Comparison of ENCODE assay signal across 7 mouse cellular contexts in genomic region chr4:134388397-134388796, GRCm38 (mm10). TPM values are rescaled to one million over a fixed set of nuclear protein-coding genes. Genes with fewer than 3 reads are reported as not detected.
DNase-seq lines count a peak whose midpoint lies in the region; ATAC-seq and TF ChIP-seq lines count a peak whose summit lies in the region.

No protein-coding gene starts in this region.

- peak in 1 of 2 experiments; percentile 62 for DNase-seq in layer of hippocampus, adult 2 months (ENCODE audit: low spot score in 2 of 2)
- DNase-seq in layer of hippocampus, adult 9-11 months: no peak
- DNase-seq in adrenal gland, adult 2 months: peak; percentile 75
- peak; percentile 76 for DNase-seq in embryo, embryonic 9.5 days (ENCODE audit: extremely low spot score)
- peak; percentile 41 for DNase-seq in liver, embryonic 13.5 days

- no peaks in the 10 kb centered on the region for H3K36me3 ChIP-seq in E14TG2a.4 (ENCODE audit: insufficient read depth, low read length)
- H3K36me3 ChIP-seq in liver, embryonic 13.5 days: no peaks in the 10 kb centered on the region
- H3K36me3 ChIP-seq in small intestine, adult 2 months (ENCODE audit: control insufficient read depth, insufficient read depth, low read length): no peaks in the 10 kb centered on the region

- H3K9me3 ChIP-seq in E14TG2a.4 (ENCODE audit: low read length): peaks cover 4% of the 10 kb centered on the region; the same call in 1 of the 2 replicates
- peaks cover 13% of the 10 kb centered on the region for H3K9me3 ChIP-seq in liver, embryonic 13.5 days (replicated peaks)

- peaks cover 24% of the 10 kb centered on the region for H3K4me1 ChIP-seq in E14TG2a.4 (replicated peaks; ENCODE audit: low read depth, low read length)
- H3K4me1 ChIP-seq in liver, embryonic 13.5 days (replicated peaks): no peaks in the 10 kb centered on the region
- 0 out of 2 replicates have a peak, but pooled peaks cover 2% of the 10 kb centered on the region for H3K4me1 ChIP-seq in small intestine, adult 2 months (ENCODE audit: control insufficient read depth, insufficient read depth, insufficient read length, low read length)

- TF ChIP-seq CTCF in layer of hippocampus, adult 2 months (conservative IDR thresholded peaks at IDR 0.05): peak; percentile 88
- peak; percentile 67 for TF ChIP-seq CTCF in E14TG2a.4 (conservative IDR thresholded peaks at IDR 0.05; ENCODE audit: low read length)
- TF ChIP-seq CTCF in small intestine, adult 2 months (IDR thresholded peaks at IDR 0.05; ENCODE audit: extremely low read depth, insufficient read length, insufficient replicate concordance, low read depth, low read length): peak; percentile 82; the same call in 1 of the 2 replicates

- WGBS in liver, embryonic 13.5 days (ENCODE audit: insufficient replicate concordance): 11% methylated on average over 5 of the region's 5 CpGs
- WGBS in small intestine, adult 2 months: 10% methylated on average over 5 of the region's 5 CpGs

- no peak overlapping the region for H3K4me3 ChIP-seq in layer of hippocampus, adult 2 months
- H3K4me3 ChIP-seq in E14TG2a.4 (replicated peaks; ENCODE audit: low read length): no peak overlapping the region
- no peak overlapping the region for H3K4me3 ChIP-seq in liver, embryonic 13.5 days (replicated peaks)
- H3K4me3 ChIP-seq in small intestine, adult 2 months (ENCODE audit: low read depth, low read length): no peak overlapping the region

- no peak overlapping the region for H3K4me2 ChIP-seq in liver, embryonic 13.5 days

- no peak overlapping the region for H3K27ac ChIP-seq in layer of hippocampus, adult 2 months
- no peak overlapping the region for H3K27ac ChIP-seq in liver, embryonic 13.5 days
- H3K27ac ChIP-seq in small intestine, adult 2 months (ENCODE audit: insufficient read depth, low read depth, low read length): no peak overlapping the region

- no peak for ATAC-seq in liver, embryonic 13.5 days (ENCODE audit: low read depth)

- TF ChIP-seq POLR2A in small intestine, adult 2 months (IDR thresholded peaks at IDR 0.05; ENCODE audit: low read depth, low read length): no peak

- H3K9ac ChIP-seq in liver, embryonic 13.5 days: no peak overlapping the region

- H3K27me3 ChIP-seq in E14TG2a.4 (ENCODE audit: insufficient read depth, low read length): no peaks in the 10 kb centered on the region
- H3K27me3 ChIP-seq in liver, embryonic 13.5 days: no peaks in the 10 kb centered on the region
- H3K27me3 ChIP-seq in small intestine, adult 2 months (ENCODE audit: control insufficient read depth, insufficient read depth, low read length): no peaks in the 10 kb centered on the region

RNA-seq across cellular contexts. Expression of gene Extl1, which starts 4.7 kb away (rescaled TPM):
- 10 to 100 TPM; 44.7 to 46.5 TPM for total RNA-seq in layer of hippocampus, adult 2 months (2021)
- 1 to 10 TPM; 3.1 to 4.4 TPM for total RNA-seq in adrenal gland, adult 2 months (2021)
- polyA plus RNA-seq in adrenal gland, adult 2 months (2012; rRNA removed): 4.9 and 5.6 TPM in 2 replicates
- polyA plus RNA-seq in liver, embryonic 13.5 days (2015; fragmentation: Nextera tagmentation; extraction: Ambion mirVana): 0.15 and 0.18 TPM in 2 replicates
- polyA plus RNA-seq in small intestine, adult 2 months (2012; rRNA removed): 1.5 and 1.7 TPM in 2 replicates

RNA-seq across cellular contexts. Expression of gene Pafah2, which starts 7.7 kb away (rescaled TPM):
- 1 to 10 TPM; 6.6 to 9.0 TPM for total RNA-seq in layer of hippocampus, adult 2 months (2021)
- 10 to 100 TPM; 12.1 to 18.7 TPM for total RNA-seq in adrenal gland, adult 2 months (2021)
- polyA plus RNA-seq in adrenal gland, adult 2 months (2012; rRNA removed): 9.1 and 15.1 TPM in 2 replicates
- 3.7 and 5.1 TPM in 2 replicates for polyA plus RNA-seq in liver, embryonic 13.5 days (2015; fragmentation: Nextera tagmentation; extraction: Ambion mirVana)
- 12.9 and 20.5 TPM in 2 replicates for polyA plus RNA-seq in small intestine, adult 2 months (2012; rRNA removed)

RNA-seq across cellular contexts. Expression of gene Slc30a2, which starts 45.4 kb away (rescaled TPM):
- total RNA-seq in layer of hippocampus, adult 2 months (2021): not detected
- 10 to 100 TPM; 21.2 to 60.8 TPM for total RNA-seq in adrenal gland, adult 2 months (2021)
- polyA plus RNA-seq in adrenal gland, adult 2 months (2012; rRNA removed): 33.0 and 56.4 TPM in 2 replicates
- polyA plus RNA-seq in liver, embryonic 13.5 days (2015; fragmentation: Nextera tagmentation; extraction: Ambion mirVana): not detected in 2 replicates
- polyA plus RNA-seq in small intestine, adult 2 months (2012; rRNA removed): 25.8 and 57.1 TPM in 2 replicates

Comparison
In these comparisons a context has a peak if more than half of its experiments do, and no peak if none do; other contexts are left out.
1. RNA of gene Slc30a2, which starts 45.4 kb away (polyA plus RNA-seq): 25.8 to 57.1 TPM in small intestine, adult 2 months and 33.0 to 56.4 TPM in adrenal gland, adult 2 months; not detected in liver, embryonic 13.5 days; every median in the first group is over 10 times any median in the second.
2. Peak in every context shown above with its lines, with median percentiles within 50 percentile points of each other: CTCF ChIP-seq.